Mouse (Mus musculus): Measurements from ENCODE around the gene Spert.

- no peak for TF ChIP-seq UBTF (IDR thresholded peaks at IDR 0.05; ENCODE audit: low read depth, low read length)
- TF ChIP-seq CTCF (conservative IDR thresholded peaks at IDR 0.05 in 1 of 2, IDR thresholded peaks at IDR 0.05 in 1 of 2; ENCODE audit: low read depth in 2 of 2, low read length in 2 of 2) = no peak
- no peak for TF ChIP-seq EP300 (IDR thresholded peaks at IDR 0.05; ENCODE audit: low read length)
- no peak for TF ChIP-seq POLR2A (IDR thresholded peaks at IDR 0.05; ENCODE audit: low read depth, low read length)
- TF ChIP-seq TBP (conservative IDR thresholded peaks at IDR 0.05; ENCODE audit: low read depth, low read length) = no peak
- TF ChIP-seq MXI1 (IDR thresholded peaks at IDR 0.05; ENCODE audit: low read depth, low read length) = no peak
- no peak for TF ChIP-seq MEF2A (IDR thresholded peaks at IDR 0.05; ENCODE audit: borderline replicate concordance, low read depth, low read length)
- no peak for TF ChIP-seq USF1 (IDR thresholded peaks at IDR 0.05; ENCODE audit: low read depth, low read length)
- no peak for TF ChIP-seq MAZ (IDR thresholded peaks at IDR 0.05; ENCODE audit: low read depth, low read length)
- TF ChIP-seq ZC3H11A (IDR thresholded peaks at IDR 0.05; ENCODE audit: low read depth, low read length) = no peak
- no peak for TF ChIP-seq RCOR1 (conservative IDR thresholded peaks at IDR 0.05; ENCODE audit: low read depth, low read length)
- no peak for TF ChIP-seq ELF1 (IDR thresholded peaks at IDR 0.05; ENCODE audit: low read depth, low read length)
- TF ChIP-seq CHD2 (IDR thresholded peaks at IDR 0.05; ENCODE audit: low read length) = no peak
Observed at GRCm38 (mm10) chr14:75566303-75566702, 26.6 kb downstream of the Spert start.
